Mouse (Mus musculus): ENCODE measurements around the gene Asic2.

GRCm38 (mm10) chr11:81032151-81032550 lies 936.1 kb downstream of the Asic2 start:
- TF ChIP-seq EP300 (IDR thresholded peaks at IDR 0.05; ENCODE audit: low read depth) (no peak), CTCF (IDR thresholded peaks at IDR 0.05; ENCODE audit: low read depth) (no peak)
